Mouse (Mus musculus): ENCODE measurements at regions not wholly inside any gene's neighbourhood (a gene's known extent, or its start where the extent isn't known, plus 50 kb on each side); places are given as distances from the start of the nearest gene placed in this dataset.

- TF ChIP-seq CTCF (IDR thresholded peaks at IDR 0.05; ENCODE audit: low read depth) (no peak), EP300 (IDR thresholded peaks at IDR 0.05; ENCODE audit: low read depth) (no peak)
Observed at GRCm38 (mm10) chr17:13564800-13565199, 195.5 kb upstream of the Afdn start.
